Mouse (Mus musculus): Measurements from ENCODE around the gene Gm21985.
"Not testable (repeated sequence)": the region's sequence is repeated elsewhere in the genome, so short reads cannot be mapped to it uniquely, and the experiment has no call there.

Gene Gm21985

GRCm38 (mm10) chr2:112393958-112394357 is 127.8 kb downstream of the Gm21985 start:
- DNase-seq (ENCODE audit: low read depth): no peak

- no peak for DNase-seq (ENCODE audit: low read depth)
These were observed 130.5 kb downstream of the Gm21985 start for GRCm38 (mm10) chr2:112396649-112397048.

GRCm38 (mm10) chr2:112407030-112407429 is 140.9 kb downstream of the Gm21985 start:
- DNase-seq (ENCODE audit: low read depth): no peak

- DNase-seq (ENCODE audit: low read depth): no peak
These were observed 159.2 kb downstream of the Gm21985 start for GRCm38 (mm10) chr2:112425308-112425707.

GRCm38 (mm10) chr2:112428534-112428933 is 162.4 kb downstream of the Gm21985 start:
- not testable (repeated sequence) for DNase-seq (ENCODE audit: low read depth)

- DNase-seq (ENCODE audit: low read depth): no peak
These were observed 163.6 kb downstream of the Gm21985 start for GRCm38 (mm10) chr2:112429665-112430064.

- DNase-seq (ENCODE audit: low read depth): no peak
These were observed 164.3 kb downstream of the Gm21985 start for GRCm38 (mm10) chr2:112430403-112430802.

- no peak for DNase-seq (ENCODE audit: low read depth)
These were observed 166.4 kb downstream of the Gm21985 start for GRCm38 (mm10) chr2:112432523-112432922.

- no peak for DNase-seq (ENCODE audit: low read depth)
These were observed 167.2 kb downstream of the Gm21985 start for GRCm38 (mm10) chr2:112433359-112433758.

GRCm38 (mm10) chr2:112436292-112436691 is 170.2 kb downstream of the Gm21985 start:
- DNase-seq (ENCODE audit: low read depth): no peak

GRCm38 (mm10) chr2:112437589-112437988 is 171.5 kb downstream of the Gm21985 start:
- no peak for DNase-seq (ENCODE audit: low read depth)

GRCm38 (mm10) chr2:112443491-112443890 is 177.4 kb downstream of the Gm21985 start:
- no peak for DNase-seq (ENCODE audit: low read depth)

- DNase-seq (ENCODE audit: low read depth): no peak
These were observed 179.4 kb downstream of the Gm21985 start for GRCm38 (mm10) chr2:112445511-112445910.

- not testable (repeated sequence) for DNase-seq (ENCODE audit: low read depth)
These were observed 181.9 kb downstream of the Gm21985 start for GRCm38 (mm10) chr2:112448046-112448445.

GRCm38 (mm10) chr2:112448510-112449059 is 182.5 kb downstream of the Gm21985 start:
- no peak for DNase-seq (ENCODE audit: low read depth)

GRCm38 (mm10) chr2:112449597-112450296 is 183.6 kb downstream of the Gm21985 start:
- DNase-seq (ENCODE audit: low read depth): peak; percentile 54

- DNase-seq (ENCODE audit: low read depth): not testable (repeated sequence)
These were observed 186.4 kb downstream of the Gm21985 start for GRCm38 (mm10) chr2:112452513-112452912.

GRCm38 (mm10) chr2:112454125-112454861 is 188.2 kb downstream of the Gm21985 start:
- DNase-seq (ENCODE audit: low read depth): peak; percentile 12

- DNase-seq (ENCODE audit: low read depth): peak; percentile 94
These were observed 188.9 kb downstream of the Gm21985 start, which contains the start of gene Emc7 for GRCm38 (mm10) chr2:112454862-112455564. Gene Emc7 (plus strand): TSS chr2:112454997.

All from naive thymus-derived CD4-positive, alpha-beta T cell, adult 2 months (primary cell).